Mouse (Mus musculus) bone marrow, adult 2 months (tissue): ENCODE results near the gene Cntnap2.

Experiments used
- CTCF ChIP-seq: fragments of 200-500 bp; IDR thresholded peaks from 2 replicates; pipeline ENCODE4 v1.5.1; 2011; ENCODE audit warnings: low read length, control low read depth; ENCODE audit not compliant: control insufficient read depth, insufficient read depth
- POLR2A ChIP-seq: fragments of 200-500 bp; IDR thresholded peaks from 2 replicates; pipeline ENCODE4 v1.6.1; 2011; ENCODE audit warnings: low read depth, mild to moderate bottlenecking, control low read depth, low read length, borderline replicate concordance; ENCODE audit not compliant: control insufficient read depth

DNA sequence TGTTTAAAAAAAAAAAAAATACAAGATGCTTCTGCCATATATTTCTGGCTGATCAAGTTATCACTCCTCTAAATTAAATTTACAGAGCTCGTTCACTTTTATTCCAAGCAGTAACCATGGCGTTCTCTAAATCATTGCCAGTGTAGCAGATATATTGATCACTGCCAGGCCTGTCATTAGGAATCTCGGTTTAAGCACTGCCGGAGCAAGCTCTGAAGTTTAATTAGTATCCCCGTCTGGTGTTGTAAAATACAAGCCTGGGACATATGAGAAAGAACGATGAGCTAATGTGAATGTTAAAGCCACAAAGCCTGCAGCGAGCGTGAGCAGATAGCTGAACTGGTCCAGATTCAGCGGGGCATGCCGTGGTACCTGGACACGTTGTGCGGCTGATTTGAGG lies 2247.8 kb downstream of the Cntnap2 start:
- TF ChIP-seq POLR2A (no peak), CTCF (no peak)
